Mouse (Mus musculus): ENCODE measurements around the gene Ankmy2. TPM values are rescaled to one million over a fixed set of nuclear protein-coding genes. Genes with fewer than 3 reads are reported as not detected.
A peak's percentile ranks its signal among the peaks of the same experiment; 100 is the strongest.

Gene Ankmy2
- polyA plus RNA-seq, 1 experiment from 2014 or later = 75.4 TPM

- ATAC-seq (ENCODE audit: low FRiP score, low read depth) = no peak
- no peak overlapping the region for H3K27ac ChIP-seq (replicated peaks)
- H3K4me2 ChIP-seq = no peak overlapping the region
- H3K4me1 ChIP-seq (replicated peaks) = no peaks in the 10 kb centered on the region
- 90% methylated on average over 3 of the region's 3 CpGs for WGBS
- H3K9me3 ChIP-seq = no peaks in the 10 kb centered on the region
- H3K36me3 ChIP-seq = peaks cover 40% of the 10 kb centered on the region
- H3K4me3 ChIP-seq = no peak overlapping the region
- no peak overlapping the region for H3K9ac ChIP-seq
- no peaks in the 10 kb centered on the region for H3K27me3 ChIP-seq
Measured at GRCm38 (mm10) chr12:36135409-36135808, 21.5 kb upstream of the Ankmy2 start.

GRCm38 (mm10) chr12:36136285-36136684 lies 20.6 kb upstream of the Ankmy2 start:
- H3K4me3 ChIP-seq = no peak overlapping the region
- no peak overlapping the region for H3K9ac ChIP-seq
- no peaks in the 10 kb centered on the region for H3K27me3 ChIP-seq
- H3K36me3 ChIP-seq = peaks cover 45% of the 10 kb centered on the region
- no peaks in the 10 kb centered on the region for H3K4me1 ChIP-seq (replicated peaks)
- H3K9me3 ChIP-seq = no peaks in the 10 kb centered on the region
- 98% methylated on average over 8 of the region's 8 CpGs for WGBS
- H3K4me2 ChIP-seq = no peak overlapping the region
- H3K27ac ChIP-seq (replicated peaks) = no peak overlapping the region
- ATAC-seq (ENCODE audit: low FRiP score, low read depth) = no peak

- Histone ChIP-seq H3K9ac (no peak overlapping the region), H3K4me2 (no peak overlapping the region), H3K9me3 (no peaks in the 10 kb centered on the region), H3K4me3 (no peak overlapping the region), H3K36me3 (peaks cover 39% of the 10 kb centered on the region), H3K27ac (replicated peaks) (no peak overlapping the region), H3K27me3 (no peaks in the 10 kb centered on the region), H3K4me1 (replicated peaks) (no peaks in the 10 kb centered on the region)
- ATAC-seq (ENCODE audit: low FRiP score, low read depth) = no peak
- 88% methylated on average over 4 of the region's 4 CpGs for WGBS
Measured at GRCm38 (mm10) chr12:36137192-36137591, 19.7 kb upstream of the Ankmy2 start.

GRCm38 (mm10) chr12:36140401-36140800 lies 16.5 kb upstream of the Ankmy2 start:
- H3K9me3 ChIP-seq = no peaks in the 10 kb centered on the region
- no peak overlapping the region for H3K4me2 ChIP-seq
- no peaks in the 10 kb centered on the region for H3K4me1 ChIP-seq (replicated peaks)
- H3K36me3 ChIP-seq = peaks cover 22% of the 10 kb centered on the region
- H3K9ac ChIP-seq = no peak overlapping the region
- no peak overlapping the region for H3K4me3 ChIP-seq
- ATAC-seq (ENCODE audit: low FRiP score, low read depth) = no peak
- no peaks in the 10 kb centered on the region for H3K27me3 ChIP-seq
- 84% methylated on average over 6 of the region's 6 CpGs for WGBS
- H3K27ac ChIP-seq (replicated peaks) = no peak overlapping the region

- Histone ChIP-seq H3K27me3 (no peaks in the 10 kb centered on the region), H3K4me3 (no peak overlapping the region), H3K4me1 (replicated peaks) (peaks cover 6% of the 10 kb centered on the region; the same call in 1 of the 2 replicates), H3K9ac (no peak overlapping the region), H3K9me3 (no peaks in the 10 kb centered on the region), H3K4me2 (no peak overlapping the region), H3K27ac (replicated peaks) (no peak overlapping the region), H3K36me3 (peaks cover 2% of the 10 kb centered on the region; the same call in 1 of the 2 replicates)
- no peak for ATAC-seq (ENCODE audit: low FRiP score, low read depth)
- 96% methylated on average over 3 of the region's 3 CpGs for WGBS
Measured at GRCm38 (mm10) chr12:36146230-36147011, 10.5 kb upstream of the Ankmy2 start.

- H3K4me2 ChIP-seq = no peak overlapping the region
- peaks cover 19% of the 10 kb centered on the region for H3K4me1 ChIP-seq (replicated peaks)
- 74% methylated on average over 2 of the region's 2 CpGs for WGBS
- no peak overlapping the region for H3K27ac ChIP-seq (replicated peaks)
- ATAC-seq (ENCODE audit: low FRiP score, low read depth) = no peak
- H3K4me3 ChIP-seq = no peak overlapping the region
- no peaks in the 10 kb centered on the region for H3K27me3 ChIP-seq
- H3K36me3 ChIP-seq = no peaks in the 10 kb centered on the region
- H3K9ac ChIP-seq = no peak overlapping the region
- H3K9me3 ChIP-seq = no peaks in the 10 kb centered on the region
Measured at GRCm38 (mm10) chr12:36150265-36150664, 6.6 kb upstream of the Ankmy2 start.

GRCm38 (mm10) chr12:36150737-36151136 lies 6.2 kb upstream of the Ankmy2 start:
- H3K4me1 ChIP-seq (replicated peaks) = peaks cover 19% of the 10 kb centered on the region
- no peaks in the 10 kb centered on the region for H3K36me3 ChIP-seq
- H3K27ac ChIP-seq (replicated peaks) = no peak overlapping the region
- H3K9me3 ChIP-seq = no peaks in the 10 kb centered on the region
- H3K9ac ChIP-seq = no peak overlapping the region
- no peak overlapping the region for H3K4me3 ChIP-seq
- WGBS = 84% methylated on average over 2 of the region's 2 CpGs
- ATAC-seq (ENCODE audit: low FRiP score, low read depth) = no peak
- no peaks in the 10 kb centered on the region for H3K27me3 ChIP-seq
- no peak overlapping the region for H3K4me2 ChIP-seq

- Histone ChIP-seq H3K4me3 (peak overlapping the region; percentile 95), H3K27me3 (no peaks in the 10 kb centered on the region), H3K4me1 (replicated peaks) (peaks cover 32% of the 10 kb centered on the region), H3K36me3 (no peaks in the 10 kb centered on the region), H3K27ac (replicated peaks) (peak overlapping the region; percentile 96), H3K4me2 (peak overlapping the region; percentile 68), H3K9me3 (no peaks in the 10 kb centered on the region), H3K9ac (peak overlapping the region; percentile 96)
- ATAC-seq (ENCODE audit: low FRiP score, low read depth) = no peak
- whole genome bisulfite sequencing = 8% methylated on average over 8 of the region's 8 CpGs
Measured at GRCm38 (mm10) chr12:36155141-36155641, 1.7 kb upstream of the Ankmy2 start.

GRCm38 (mm10) chr12:36156101-36156636 lies 745 bp upstream of the Ankmy2 start:
- WGBS = under 1% methylated on average over 33 of the region's 33 CpGs
- peak; percentile 80 for ATAC-seq (ENCODE audit: low FRiP score, low read depth)
- H3K4me3 ChIP-seq = peak overlapping the region; percentile 95

GRCm38 (mm10) chr12:36157304-36157637 lies 357 bp downstream of the Ankmy2 start:
- under 1% methylated on average over 14 of the region's 14 CpGs for WGBS
- Histone ChIP-seq H3K4me1 (replicated peaks) (peaks cover 26% of the 10 kb centered on the region), H3K9me3 (no peaks in the 10 kb centered on the region), H3K9ac (peak overlapping the region; percentile 96), H3K4me2 (peak overlapping the region; percentile 68), H3K36me3 (no peaks in the 10 kb centered on the region), H3K27me3 (no peaks in the 10 kb centered on the region), H3K27ac (replicated peaks) (peak overlapping the region; percentile 96), H3K4me3 (peak overlapping the region; percentile 95)
- ATAC-seq (ENCODE audit: low FRiP score, low read depth) = peak; percentile 44

More at GRCm38 (mm10) chr12:36156101-36156636, 745 bp upstream of the Ankmy2 start:
- Histone ChIP-seq H3K4me2 (peak overlapping the region; percentile 68), H3K9me3 (no peaks in the 10 kb centered on the region), H3K4me1 (replicated peaks) (peaks cover 26% of the 10 kb centered on the region), H3K27ac (replicated peaks) (peak overlapping the region; percentile 96), H3K36me3 (no peaks in the 10 kb centered on the region), H3K9ac (peak overlapping the region; percentile 96), H3K27me3 (no peaks in the 10 kb centered on the region)

- no peaks in the 10 kb centered on the region for H3K9me3 ChIP-seq
- peak; percentile 12 for ATAC-seq (ENCODE audit: low FRiP score, low read depth)
- no peaks in the 10 kb centered on the region for H3K27me3 ChIP-seq
- H3K9ac ChIP-seq = peak within 1 kb of the TSS; percentile 96
- H3K4me1 ChIP-seq (replicated peaks) = peaks cover 26% of the 10 kb centered on the region
- 2% methylated on average over 26 of the region's 26 CpGs for WGBS
- H3K4me3 ChIP-seq = peak within 1 kb of the TSS; percentile 95
- H3K36me3 ChIP-seq = no peaks in the 10 kb centered on the region
- peak within 1 kb of the TSS; percentile 68 for H3K4me2 ChIP-seq
- H3K27ac ChIP-seq (replicated peaks) = peak within 1 kb of the TSS; percentile 96
Measured at GRCm38 (mm10) chr12:36157638-36158308, 859 bp downstream of the Ankmy2 start, which contains the start of gene Bzw2. Bzw2 (minus strand) TSS chr12:36158080.

All from hindbrain, embryonic 15.5 days (tissue).